Mouse (Mus musculus) CD4-positive helper T cell, adult 2 months (primary cell): Measurements from ENCODE around the gene Ssbp3.

Experiments used
- DNase-seq: peaks from one replicate; pipeline ENCODE4 v3.0.0-alpha.2; 2012; ENCODE audit warnings: low read depth, missing footprints, low spot score

The Ssbp3 gene

DNA sequence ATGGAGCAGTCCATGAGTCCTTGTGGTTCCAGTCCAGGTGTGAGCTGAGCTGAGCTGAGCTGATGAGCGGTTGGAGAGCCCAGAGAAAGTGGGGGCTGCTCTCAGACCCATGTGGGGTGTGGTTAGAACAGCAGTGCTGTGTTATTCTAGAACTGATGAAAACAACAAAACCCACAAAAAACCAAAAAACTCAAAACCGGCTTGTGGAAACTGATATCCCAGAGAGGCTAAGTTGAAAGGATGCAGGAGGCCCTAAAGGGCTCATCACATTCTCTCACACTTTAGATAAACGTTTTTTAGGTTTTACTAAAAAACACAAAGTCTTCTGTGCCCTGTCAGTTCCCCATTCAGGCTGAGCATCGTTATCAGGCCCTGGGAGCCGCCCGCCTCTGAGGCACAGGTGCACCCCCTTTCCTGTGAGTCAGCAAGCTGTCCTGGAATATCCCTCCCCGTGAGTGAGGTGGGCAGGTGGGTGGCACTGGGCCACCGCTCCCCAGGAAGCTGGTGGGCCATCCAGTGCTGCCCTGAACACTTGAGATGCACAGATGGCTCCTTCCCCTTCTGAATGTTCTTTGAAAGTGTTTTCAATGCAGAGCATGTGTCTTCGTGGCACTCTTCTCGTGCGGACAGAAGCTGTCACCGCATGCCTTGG lies 24.6 kb downstream of the Ssbp3 start:
- peak; percentile 37 for DNase-seq

DNA sequence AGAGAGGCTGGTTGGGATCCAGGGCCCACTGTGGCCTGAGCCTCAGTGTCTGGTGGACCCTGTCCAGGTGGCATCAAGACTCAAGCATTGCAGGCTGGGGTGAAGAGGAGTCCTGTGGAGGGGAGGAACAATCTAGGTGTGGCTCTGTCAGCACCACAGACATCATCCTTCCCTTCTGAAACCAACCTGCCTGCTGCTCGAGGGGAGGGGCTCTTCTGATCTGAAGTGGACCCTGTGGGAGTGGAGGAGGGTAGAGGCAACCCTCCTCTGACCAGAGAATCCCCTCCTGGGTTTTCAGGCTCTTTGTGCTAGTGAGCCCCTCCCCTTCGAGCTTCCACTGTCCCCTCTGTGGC lies 25.1 kb downstream of the Ssbp3 start:
- no peak for DNase-seq

DNA sequence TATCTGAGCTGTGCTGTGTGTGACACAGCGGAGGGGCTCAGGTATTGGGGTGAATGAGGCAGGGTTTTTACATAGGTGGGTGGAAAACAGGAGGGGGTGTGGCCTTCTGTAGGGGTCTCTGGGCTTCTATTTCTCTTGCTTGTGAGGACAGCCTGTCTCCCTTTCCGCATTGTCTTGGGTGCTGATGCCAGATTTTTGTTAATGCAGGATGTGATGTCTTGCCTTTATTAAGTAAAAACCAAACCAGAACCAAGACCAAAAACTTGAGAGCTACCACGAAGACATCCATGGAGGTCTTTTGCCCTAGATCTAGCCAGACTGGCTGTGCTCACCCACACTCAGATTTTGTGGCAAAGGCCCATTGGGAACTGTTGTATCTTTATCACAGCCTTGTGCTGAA lies 25.5 kb downstream of the Ssbp3 start:
- no peak for DNase-seq

DNA sequence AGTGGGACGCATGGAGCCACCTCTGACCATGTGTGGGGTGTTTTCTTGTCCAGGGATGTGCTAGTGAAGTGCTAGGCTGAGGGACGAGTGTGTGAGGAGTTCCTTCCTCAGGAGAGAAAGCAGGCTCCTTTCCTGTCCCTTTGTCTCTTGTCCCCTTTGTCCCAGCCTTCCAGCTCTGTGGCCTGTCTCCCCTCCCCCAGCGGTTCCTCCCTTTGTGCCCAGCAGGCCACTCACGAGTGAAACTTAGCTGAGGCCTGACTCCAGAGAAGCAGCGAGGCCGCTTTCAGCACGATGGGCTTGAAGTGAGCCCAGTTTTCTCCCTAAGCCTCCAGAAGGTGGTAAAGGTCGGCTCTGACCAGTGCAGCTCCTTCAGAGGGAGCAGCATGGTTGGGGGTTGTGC lies 26.2 kb downstream of the Ssbp3 start:
- no peak for DNase-seq

DNA sequence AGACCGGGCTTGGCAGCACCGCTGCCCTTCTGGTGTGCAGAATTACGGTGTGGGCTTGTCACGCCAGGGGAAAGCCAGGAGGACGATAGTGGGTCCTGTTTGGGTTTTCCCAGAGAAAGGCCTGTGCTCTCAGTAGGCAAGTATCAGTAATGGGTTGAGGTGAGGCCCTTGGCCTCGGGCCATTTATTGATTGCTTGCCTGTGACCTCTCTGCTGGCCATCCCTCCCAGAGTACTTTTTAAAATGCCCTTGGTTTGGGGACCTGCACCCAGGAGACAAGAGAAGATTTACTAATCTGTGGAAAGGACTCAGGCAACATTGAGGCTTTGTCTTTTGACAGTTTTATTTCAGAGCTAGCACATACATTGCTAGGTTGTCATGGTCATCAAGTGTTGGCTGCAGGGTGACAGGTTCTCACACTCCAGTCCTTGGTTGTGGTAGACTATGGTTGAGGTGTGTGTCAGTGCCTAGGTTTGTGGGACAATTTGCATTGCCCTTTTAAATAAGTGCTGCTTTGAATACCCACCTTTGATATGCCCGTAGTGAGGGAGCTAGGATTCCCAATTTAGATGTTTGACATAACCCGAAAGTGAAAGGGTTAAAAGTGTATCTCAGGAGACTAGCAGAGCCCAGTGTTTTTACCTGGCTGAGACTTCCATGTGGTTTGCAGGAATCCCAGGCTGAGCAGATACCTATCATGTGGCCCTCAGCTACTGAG lies 28.2 kb downstream of the Ssbp3 start:
- DNase-seq: no peak

DNA sequence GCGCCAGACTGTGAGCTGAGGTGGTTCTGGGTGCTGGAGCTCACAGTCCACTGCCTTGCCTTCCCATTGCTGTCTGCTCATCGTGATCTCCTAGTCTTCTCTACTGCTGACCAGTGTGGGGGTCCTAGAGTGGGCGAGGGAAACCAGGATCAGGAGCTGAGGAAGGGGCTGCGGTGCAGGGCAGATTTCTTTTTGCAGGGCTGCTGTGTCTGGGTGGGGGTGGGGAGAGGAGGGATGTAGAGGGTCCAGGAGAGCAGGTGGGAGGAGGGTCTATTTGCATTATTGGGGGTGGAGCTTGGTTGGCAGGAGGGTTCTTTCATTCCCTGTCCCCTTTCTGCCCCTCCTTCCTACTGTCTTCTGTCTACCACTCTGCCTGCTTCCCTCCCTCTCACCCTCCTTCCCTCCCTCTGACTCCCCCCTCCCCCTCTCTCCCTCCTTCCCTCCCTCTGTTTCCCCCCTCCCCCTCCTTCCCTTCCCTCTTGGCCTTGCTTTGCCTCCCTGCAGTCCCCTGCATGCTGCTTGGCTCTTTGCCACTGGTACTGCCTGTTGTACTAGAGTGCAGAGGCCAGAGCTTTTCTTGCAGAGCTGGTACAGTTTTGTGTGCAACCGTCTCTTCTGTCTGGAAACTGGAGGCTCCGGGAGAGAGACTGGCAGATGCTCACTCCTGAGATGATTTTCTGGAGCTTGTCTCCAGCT lies 28.9 kb downstream of the Ssbp3 start:
- no peak for DNase-seq

DNA sequence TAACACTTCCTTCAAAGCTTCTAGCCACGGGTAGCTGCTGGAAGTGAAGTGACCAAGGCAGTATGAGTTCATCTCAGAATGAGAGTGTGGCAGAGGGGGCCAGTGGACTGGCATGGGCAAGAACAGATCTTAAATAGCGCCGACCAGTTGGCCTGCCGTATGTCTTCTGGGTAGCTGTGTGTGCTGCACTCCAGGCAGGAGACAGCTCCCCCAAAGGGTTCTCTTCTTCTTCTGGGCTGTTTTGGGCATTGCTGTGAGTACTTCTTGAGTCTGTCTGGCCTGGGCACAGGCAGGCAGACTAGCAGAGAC lies 29.4 kb downstream of the Ssbp3 start:
- DNase-seq: no peak

DNA sequence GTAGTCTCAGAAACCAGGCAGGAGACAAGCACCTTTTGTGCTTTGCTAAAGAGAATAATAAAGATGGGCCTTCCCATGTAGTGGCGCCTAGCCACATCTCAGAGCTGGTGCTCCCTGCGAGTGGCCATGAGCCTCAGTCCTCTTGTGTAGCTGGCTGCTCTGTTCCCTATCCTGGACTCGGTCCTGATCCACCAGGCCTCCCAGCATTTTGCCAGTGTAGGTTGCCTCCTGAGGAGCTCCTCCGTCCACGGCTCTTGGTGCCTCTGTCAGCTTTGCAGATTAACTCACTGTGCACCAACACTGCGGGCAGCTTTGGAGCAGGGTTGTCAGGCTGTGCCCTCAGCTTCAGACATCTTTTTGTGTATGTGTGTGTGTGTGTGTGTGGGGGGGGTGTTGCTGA lies 30.4 kb downstream of the Ssbp3 start:
- DNase-seq: no peak

DNA sequence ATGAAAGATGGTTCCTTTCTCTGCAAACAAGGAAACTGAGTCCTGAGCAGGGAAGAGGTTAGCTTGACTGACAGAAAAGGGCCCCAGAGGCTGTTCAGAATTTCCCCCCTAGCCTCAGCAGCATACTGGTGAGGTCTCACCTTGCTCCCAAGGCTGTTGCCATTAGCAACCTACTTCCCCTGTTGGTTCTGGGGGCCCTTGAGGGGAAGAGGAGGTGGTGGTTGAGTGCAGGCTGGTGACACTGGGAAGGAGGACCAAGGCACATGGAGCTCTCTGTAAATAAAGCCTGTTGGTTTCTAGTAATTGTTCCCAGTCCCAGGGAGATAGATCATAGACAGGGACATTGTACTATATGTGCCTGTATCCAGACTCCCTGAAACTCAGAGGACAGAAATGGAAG lies 31.0 kb downstream of the Ssbp3 start:
- no peak for DNase-seq

DNA sequence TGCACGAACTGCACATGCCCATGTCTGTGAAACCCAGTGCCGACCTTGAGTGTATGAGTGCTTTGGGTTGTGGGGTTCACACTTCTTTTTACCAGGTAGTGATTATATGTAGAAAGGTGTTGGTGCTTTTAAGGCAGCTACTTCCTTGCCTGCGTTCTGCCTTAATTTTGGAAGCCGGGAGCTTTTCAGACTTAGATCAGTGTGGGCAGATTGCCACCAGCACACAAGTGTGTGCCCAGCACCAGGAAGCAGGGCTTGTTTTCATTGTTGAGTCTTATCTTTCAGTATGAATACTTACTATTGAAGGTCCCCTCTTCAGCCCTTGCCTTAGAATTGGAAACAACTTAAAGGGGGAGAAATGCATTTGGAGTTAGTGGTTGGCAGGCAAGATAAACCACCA lies 32.0 kb downstream of the Ssbp3 start:
- no peak for DNase-seq

DNA sequence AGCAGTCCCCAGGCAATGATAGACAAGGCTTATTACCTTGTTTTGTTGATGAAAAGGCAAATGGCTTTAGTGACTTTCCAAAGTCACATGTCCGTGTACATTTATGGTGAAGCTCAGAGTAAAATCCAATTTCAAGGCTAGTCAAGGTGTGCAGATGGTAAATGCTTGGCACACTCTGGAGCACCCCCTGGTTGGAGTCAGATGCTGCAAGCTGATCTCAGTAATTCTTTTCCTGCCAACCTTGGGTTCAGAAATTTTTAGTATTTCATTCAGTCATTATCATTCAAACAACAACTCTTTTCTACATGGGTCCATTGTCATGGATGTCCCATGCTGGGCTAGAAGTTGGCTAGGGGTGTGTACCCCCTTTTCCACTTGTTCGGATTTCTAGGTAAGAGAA lies 33.1 kb downstream of the Ssbp3 start:
- DNase-seq: no peak

DNA sequence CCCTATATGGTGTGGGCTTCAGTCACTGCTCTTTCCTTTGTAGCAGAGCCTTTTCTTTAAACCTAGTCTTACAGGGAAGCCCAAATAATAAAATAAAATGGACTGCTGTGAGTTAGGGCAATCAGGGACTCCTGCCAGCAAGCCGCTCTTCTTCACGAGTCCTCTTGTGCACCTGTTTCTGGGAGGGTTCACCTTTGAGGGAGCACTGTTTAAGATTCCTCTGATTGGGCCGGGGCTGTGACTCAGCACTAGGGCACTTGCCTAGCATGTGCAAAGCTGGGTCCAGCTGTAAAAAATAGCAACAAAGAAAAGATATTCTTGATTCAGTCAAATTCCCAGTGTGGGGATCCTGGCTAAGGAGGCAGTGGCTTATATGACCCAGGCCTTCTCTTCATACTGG lies 34.4 kb downstream of the Ssbp3 start:
- DNase-seq: no peak

DNA sequence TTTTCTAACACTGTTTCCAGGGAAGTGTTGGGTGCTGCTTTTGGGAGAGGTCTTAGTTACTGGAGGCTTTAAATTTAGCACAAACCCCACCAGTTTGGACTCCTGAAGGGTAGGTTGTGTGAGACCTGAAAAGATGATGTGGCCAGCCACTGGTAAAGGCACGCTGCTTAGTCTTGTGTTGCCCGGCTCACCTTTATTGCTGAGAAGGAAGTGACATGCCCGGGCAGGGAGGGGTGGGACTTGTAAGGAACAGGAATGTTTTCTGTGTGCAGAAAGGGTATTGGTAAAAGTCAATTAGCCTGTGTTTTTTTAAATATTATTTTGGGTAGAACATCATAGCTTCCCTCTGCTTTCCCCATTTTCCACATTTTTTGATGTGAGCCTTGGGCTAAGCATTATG lies 37.2 kb downstream of the Ssbp3 start:
- no peak for DNase-seq

DNA sequence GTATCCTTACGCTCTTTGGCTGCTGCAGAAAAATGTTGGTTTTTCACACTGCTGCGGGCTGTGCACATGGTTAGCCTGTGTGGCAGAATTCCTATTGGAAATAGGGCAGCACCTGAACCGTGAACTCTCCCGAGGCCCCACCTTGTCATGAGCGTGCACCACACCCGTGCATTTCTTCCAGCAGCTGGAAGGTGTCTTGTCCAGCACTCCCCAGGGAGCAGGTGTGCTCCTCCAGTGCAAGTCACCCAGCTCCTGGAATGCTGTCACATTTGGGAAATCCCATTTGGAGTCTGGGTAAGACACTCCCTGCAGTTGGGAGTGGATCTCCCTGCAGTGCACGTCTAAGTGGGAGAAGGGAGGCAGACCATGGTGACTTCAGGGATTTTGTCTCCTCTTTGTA lies 38.0 kb downstream of the Ssbp3 start:
- DNase-seq: no peak

DNA sequence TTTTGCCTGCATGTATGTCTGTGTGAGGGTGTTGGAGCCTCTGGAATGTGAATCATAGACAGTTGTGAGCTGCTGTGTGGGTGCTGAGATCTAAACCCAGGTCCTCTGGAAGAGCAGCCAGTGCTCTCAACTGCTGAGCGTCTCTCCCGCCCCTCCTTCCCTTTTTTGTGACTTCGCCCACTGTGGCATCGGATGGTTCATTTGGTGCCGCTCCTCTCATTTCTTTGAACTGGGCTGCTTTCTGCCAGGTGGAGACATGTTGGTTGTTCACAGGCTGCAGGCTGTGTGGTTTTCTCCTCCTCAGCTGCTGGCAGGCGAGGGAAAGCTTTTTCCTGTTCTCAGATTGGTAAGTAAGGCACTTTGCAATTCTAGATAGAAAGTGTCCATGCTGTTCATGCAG lies 38.7 kb downstream of the Ssbp3 start:
- no peak for DNase-seq

DNA sequence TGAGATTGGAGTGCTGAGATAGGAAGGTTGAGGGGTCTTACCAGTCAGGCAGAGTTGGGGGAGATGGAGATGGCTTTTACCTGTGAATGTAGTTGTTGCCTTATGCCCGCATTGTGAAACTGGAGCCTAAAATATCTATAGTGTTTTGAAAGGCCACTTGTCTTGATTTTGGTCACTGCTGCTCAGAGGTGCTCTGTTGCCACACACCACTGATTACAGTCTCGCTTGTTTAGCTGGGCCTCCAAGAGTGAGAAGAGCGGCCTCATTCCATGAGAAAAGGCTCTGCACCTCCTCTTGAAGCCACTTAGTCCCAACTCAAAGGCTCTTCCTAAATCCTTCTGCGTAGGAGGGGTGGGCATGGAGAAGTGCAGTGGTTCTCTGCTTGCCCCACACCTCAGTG lies 40.3 kb downstream of the Ssbp3 start:
- DNase-seq: no peak

DNA sequence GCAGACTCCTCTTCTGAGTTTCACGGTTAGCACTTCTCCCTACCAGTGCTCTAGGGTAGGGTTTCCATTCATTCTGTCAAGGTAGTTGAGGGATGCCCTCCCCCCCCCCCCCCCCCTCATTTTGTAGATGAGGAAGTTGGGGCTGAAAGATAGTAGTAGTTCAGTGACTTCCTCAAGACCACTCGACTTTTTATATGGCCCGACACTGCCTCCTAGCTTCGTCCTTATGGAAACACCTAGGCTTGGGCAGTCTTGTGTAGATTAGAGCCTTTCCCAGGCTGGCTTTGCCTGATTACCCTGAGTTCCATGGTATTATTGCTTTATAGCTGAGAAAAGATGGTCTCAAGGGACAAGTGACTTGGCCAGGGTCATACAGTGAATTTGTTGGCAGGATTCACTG lies 41.0 kb downstream of the Ssbp3 start:
- DNase-seq: peak; percentile 28

DNA sequence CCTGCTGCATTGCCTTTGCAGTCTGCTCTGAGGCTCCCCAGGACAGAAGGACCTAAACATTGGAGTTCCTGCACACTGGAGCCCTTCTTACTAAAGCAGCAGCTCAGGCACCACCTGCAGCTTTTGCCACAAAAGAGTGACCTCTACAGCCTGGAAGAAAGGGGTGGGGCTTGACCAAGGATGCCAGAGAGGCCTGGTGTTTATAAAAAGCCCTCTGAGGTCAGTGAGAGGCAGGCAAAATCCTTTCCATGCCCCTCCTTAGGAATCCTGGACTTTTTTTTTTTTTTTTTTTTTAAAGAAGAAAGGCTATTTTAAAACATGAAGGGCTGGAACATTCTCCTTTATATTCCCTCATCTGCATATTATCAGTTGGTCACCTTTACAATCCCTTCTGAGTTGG lies 42.7 kb downstream of the Ssbp3 start:
- no peak for DNase-seq

DNA sequence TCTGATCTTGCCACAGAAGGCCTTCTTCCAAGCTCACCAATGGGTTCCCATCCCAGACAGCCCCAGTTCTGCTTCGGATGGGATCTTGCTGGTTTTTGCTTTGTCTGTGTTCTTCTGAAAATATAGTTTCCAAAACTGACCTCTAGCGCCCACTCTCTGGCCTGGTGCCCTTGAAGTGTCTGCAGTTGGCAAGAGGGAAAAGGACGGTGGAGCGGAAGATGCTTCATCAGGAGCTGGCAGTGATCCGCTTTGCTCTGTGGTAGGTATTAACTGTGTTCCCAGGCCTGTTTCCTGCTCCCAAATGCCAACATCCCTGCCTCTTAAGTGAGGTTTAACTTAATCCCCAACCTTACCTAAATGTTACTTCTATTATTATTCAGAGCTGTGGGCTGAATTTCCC lies 43.3 kb downstream of the Ssbp3 start:
- DNase-seq: no peak

DNA sequence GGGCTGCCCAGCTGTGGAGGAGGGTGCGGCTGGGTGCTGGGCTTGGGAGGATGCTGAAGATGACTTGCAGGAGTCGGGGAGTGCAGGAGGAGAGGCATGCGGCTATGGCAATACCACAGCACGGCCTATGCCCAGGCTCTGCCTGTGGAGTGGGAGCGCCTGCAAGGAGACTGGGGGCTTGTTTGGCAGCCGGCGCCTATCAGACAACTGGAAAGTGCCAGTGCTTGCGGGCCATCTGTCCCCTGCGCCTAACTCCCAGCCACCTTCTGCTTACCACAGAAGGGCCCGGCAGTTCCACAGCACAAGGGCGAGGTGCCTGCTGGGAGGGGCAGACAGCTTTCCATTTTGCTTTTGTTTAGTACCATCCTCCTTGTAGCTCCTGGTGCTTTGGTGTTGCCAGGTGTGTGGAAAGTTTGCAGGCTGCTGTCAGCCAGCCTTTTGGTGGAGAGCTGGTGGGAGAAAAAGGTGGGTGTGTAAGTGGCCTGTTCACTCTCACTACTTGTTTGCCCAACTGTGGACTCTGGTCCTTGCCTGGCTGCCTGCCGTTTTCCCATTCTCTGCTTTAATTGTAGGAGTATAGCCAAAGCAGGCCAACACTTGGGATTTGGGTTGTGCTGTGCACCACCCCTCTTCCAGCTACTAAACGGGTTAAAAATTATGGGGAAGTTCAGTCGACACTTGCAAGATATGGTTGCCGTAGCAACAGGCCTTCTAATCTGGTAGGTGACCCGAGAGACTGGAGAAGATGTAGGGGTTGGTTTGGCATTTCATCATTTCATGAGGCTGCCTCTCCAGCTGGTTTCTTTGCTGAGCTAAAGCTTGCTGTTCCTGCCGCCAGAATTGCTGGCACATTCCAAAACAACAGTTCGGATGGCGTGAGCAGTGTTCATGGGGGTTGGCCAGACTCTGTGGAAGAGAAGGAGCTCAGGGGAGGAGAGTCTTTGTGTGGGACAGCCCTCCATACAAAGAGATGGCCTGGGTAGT lies 45.5 kb downstream of the Ssbp3 start:
- DNase-seq: no peak

DNA sequence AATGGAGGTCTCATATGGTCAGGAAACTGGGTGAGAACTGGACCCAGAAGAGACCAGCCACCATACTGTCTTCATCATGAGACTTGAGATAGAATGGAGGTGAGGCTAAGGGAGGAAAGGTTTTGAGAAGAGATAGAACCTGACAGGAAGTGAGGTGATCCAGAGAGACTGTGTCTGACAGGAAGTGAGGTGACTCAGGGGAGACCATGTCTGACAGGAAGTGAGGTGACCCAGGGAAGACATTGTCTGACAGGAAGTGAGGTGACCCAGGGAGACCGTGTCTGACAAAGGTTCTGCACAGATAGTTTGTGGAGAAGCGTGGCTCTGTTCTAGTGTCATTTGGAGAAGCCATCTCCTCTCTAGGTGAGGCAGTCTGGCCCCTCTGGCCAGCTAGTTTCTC lies 47.6 kb downstream of the Ssbp3 start:
- DNase-seq: peak; percentile 63

DNA sequence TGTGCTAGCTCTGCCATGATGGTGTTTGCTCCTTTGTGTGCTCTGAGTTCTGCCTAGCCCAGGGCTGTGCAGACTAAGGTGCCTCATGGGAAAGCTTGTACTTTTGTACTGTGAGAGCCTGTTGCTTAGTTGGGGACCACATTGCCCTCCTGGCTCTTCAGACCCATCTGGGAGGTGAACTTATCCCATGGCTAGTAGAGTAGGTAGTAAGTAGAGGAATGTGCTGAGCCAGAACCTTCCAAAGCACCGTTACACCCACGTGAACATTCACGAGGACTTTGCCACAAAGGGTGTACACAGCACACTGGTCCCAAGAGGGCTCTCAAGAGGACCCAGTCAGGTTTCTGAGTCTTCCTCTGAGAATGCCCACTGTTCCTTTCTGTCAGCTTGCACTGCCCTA lies 48.1 kb downstream of the Ssbp3 start:
- no peak for DNase-seq
